Mouse (Mus musculus) 416B (cell line): ENCODE data around the gene Ramp2.
A peak's percentile ranks its signal among the peaks of the same experiment; 100 is the strongest.

ENCODE experiments used
- DNase-seq: peaks from one replicate; pipeline ENCODE4 v3.0.0; 2011; ENCODE audit warnings: low read depth

Ramp2 gene

DNA sequence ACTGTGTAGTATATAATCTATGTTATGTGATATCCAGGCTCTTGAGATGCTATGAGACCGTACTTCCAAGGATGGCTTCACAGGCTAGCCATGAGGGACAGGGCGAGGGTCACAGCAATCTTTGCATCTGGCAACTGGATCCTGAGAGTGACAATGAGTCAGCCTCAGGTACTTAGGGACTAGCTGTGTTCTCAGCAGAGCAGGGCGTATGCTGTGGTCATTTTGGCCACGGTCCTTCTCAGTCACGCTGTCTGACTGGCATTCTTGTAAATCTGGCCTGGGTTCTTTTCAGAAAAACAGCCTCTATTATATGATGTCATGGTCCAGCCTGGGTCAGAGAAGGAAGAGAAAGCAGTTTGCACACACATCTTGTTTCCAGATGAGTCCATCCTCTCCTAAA, 9.0 kb upstream of the Ramp2 start:
- DNase-seq = no peak

DNA sequence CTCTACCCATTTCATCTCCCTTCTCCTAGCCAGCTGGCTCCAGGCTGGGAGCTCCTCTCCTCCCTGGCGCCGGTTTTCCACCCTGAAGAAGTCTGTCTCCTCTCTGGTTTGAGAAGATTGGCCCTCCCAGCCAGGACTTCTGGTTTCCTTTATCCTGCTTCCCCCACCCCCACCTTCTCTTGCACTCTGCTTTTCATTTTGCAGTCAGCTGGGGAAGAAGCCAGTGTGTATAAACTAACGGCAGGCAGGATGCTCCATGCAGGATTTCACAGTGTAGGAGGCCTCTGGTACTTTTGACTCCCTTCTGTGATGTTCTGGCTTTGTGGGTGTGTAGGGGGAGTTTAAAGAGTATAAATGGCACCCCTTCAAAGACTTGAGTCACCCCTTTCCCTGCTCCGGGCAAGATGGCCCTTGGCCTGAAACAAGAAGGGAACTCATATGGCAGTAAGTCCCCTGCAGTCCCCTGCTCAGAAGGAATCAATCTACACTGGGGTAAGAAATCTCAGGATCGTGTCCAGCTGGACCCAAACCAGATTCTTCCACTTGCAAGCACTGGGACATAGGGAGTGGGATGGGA, 7.7 kb upstream of the Ramp2 start:
- no peak for DNase-seq

DNA sequence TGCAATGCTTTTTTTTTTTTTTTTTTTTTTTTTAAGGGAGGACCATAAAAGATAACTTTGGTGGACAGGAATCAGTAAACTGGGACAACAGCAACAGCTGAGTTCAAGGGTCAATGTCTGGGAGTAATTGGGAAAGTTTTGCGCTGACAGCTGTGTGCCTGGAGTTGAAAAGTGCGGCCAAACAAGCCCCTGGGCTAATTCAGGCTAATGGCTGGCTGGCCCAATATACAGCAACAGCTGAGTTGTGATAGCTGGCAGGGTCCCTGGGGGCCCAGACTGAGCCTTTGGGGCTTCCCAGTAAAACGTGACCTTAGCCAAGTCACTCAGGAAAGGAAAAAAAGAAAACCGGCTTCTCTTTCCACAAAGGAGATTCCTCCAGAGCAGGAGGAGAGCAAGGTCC, 757 bp upstream of the Ramp2 start:
- DNase-seq = no peak

DNA sequence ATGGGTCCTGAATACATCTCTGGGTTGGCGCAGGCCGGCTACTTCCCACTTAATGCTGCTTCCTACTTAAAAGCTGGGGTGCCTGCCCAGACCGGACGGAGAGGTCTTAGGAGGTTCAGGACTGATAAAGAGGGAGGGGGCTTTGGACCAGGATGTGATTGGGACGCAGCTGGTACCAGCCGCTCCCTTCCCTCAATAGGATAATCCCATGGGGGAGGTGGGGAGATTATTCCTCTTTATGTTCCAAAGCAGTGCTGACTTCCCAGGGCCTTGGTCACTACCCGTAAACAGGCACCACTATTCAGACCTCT, 829 bp downstream of the Ramp2 start:
- DNase-seq = no peak

DNA sequence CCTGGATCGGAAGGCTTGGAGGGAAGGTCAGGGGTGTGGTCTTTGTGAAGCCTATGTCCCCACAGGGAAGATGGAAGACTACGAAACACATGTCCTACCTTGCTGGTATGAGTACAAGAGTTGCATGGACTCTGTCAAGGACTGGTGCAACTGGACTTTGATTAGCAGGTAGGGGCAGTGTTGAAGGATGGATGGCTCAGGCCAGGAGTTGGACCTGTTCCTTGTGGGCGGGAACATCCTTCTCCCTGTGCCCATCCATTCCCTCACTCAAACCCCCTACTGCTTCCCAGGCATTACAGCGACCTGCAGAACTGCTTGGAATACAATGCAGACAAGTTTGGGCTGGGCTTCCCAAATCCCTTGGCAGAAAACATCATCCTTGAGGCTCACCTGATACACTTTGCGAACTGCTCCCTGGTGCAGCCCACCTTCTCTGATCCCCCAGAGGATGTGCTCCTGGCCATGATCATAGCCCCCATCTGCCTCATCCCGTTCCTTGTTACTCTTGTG, 1.7 kb downstream of the Ramp2 start:
- no peak for DNase-seq

DNA sequence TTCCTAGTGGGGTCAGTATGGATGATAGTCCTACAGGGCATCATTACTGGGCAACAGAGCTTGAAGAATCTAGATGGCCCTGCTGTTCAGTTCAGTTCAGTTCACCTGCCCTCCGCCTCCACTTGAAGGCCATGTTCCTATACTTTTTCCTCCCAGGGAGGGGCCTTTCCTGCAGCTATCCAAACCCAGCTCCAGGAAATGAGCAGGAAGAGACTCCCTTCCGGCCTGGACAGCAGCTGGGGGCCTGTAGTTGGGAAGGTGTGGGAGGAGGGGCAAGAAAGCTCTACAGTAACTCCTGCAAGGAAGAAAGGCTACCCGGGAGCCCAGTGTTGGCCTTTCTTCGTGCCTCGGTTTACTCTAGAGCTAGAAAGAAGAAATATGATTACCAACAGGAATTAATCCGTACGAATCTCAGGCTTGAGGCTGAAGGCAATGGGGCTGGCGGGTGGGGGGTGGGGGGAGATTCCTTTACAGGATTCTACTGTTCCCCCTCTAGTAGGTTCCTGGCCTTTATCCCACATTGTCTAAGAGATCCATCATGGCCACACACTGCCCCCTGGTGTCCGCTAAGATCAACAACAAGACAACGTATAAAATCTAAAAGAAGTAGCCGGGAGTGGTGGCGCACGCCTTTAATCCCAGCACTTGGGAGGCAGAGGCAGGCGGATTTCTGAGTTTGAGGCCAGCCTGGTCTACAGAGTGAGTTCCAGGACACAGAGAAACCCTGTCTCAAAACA, 2.6 kb downstream of the Ramp2 start:
- peak; percentile 86 for DNase-seq

DNA sequence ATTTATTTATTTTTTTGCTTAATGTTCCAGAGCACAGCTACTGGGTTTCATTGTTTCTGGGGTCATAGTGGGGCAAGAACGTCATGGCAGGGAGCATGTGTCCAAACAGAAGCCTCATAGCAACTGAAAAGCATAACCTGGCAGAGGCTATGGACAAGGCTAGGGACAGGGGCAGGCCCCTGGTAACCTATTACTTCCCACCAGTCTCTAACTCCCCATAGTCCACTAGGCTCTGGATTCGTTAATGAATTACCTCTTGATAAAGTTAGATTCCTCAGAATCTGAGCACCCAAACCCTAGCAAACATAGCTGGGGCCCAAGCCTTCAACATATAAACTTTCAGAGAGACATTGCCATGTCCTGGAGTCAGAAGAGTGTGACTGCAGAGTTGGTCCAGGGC, 5.2 kb downstream of the Ramp2 start:
- DNase-seq = no peak

DNA sequence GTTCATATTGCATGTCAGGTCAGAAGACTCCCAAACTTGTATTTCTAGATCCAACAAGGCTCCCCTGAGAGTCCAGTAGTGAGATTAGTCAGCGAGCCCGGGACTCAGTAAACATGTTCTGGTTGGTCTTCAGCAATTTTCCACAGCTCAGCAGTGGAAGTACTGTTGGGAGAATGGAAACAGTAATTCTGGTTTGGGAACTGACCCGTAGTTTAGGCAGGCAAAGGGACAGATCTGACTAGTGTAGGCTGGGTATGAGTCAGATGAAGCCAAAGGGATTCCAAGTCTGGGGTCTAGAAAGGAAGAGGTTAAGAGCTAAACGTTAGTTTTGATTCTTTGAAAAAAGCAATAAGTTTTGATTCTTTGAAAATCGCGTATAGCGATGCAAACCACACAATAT, 7.1 kb downstream of the Ramp2 start:
- DNase-seq = peak; percentile 58

DNA sequence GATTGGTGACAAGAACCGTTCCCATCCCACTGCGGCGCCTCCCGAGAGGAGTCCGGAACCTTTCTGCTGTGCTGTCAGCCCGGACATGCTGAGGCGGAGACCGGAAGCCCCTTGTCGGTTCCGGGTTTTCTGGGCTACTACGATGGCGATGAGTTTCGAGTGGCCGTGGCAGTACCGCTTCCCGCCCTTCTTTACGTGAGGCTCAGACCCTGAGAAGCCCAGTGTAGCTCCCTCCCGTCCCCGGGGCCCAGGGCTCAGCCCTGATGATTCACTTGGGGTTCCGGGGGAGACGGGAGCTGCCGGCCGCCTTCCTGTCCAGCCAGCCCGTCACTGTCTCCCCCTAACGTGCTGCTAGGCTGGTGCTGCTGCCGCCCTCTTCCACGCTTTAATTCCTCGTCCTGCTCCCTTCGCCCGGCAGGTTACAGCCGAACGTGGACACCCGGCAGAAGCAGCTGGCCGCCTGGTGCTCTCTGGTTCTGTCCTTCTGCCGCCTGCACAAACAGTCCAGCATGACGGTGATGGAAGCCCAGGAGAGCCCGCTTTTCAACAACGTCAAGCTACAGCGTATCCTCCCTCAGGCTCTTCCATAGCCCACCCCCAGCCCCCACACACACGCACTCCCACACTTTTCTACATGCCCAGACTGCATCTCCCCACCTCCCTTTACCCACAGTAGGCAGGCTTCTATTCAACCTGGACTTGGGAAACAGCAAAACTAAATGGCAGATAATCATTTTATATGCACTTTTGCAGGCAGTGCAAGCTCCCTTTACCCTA, 8.0 kb downstream of the Ramp2 start, which contains the start of gene Vps25:
Gene Vps25 (plus strand): TSS at position 95 of the 777 bp plus-strand sequence.
- DNase-seq = peak; percentile 90

DNA sequence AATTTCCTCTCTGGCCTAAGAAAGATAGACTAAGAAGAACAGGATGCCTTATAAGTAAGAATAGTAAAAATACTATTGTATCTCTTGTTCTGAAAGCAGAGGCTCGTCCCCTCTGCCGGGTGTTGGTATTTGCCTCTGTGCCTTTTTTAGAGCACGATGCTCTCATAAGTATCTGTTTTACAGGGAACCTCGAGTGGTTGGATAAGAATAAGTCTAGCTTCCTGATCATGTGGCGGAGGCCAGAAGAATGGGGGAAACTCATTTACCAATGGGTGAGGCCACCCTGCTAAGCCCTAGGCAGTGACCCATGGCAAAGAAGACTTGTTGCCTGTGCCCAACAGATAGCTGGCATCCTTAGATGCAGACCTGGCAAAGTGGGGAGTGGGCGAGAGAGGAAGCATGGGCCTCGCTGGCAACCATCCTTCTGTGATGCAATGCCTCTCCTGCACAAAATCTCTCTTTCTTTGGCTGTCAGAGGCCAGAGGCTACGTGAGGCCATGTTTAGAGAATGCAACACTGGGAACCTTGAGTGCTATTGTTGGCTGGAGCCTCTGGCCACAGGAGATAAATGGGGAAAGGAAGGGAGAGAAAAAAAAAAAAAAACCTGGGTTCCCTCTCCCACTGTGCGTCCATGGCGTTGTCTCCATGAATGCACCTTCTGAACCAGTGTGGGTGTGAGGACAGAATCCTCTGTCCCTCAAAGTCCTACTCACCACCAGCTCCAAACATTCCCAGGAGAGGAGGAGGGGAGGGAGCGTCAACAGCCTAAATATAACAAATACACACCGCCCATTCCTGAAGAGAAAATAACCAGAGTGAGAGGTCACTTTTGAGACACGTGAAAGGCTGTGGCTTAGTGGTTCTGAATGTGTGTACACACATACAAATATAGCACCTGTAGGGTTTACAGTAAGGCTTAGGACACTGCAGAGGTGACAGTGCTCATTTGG, 10.3 kb downstream of the Ramp2 start:
- DNase-seq = no peak

DNA sequence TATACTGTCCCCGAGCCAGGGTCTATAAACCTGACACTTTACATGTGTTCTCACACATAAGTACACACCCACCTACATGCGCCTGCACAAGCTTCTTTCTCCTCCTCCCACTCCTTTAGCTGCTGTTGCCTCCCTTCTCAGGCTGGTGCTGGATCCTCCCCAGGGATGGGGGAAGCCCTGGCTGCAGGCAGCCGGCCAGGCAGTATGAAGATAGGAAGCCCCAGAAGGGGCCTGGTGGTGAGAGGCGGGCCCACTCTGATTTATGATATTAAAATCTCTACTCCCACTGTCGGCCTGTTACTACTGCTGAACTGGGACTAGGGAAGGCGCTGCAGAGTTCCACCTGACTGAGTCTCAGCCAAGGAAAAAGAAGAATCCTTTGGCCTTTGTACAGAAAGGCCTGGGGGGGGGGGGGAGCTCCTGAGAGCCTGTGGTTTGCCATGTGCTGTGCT, 13.5 kb downstream of the Ramp2 start:
- no peak for DNase-seq

DNA sequence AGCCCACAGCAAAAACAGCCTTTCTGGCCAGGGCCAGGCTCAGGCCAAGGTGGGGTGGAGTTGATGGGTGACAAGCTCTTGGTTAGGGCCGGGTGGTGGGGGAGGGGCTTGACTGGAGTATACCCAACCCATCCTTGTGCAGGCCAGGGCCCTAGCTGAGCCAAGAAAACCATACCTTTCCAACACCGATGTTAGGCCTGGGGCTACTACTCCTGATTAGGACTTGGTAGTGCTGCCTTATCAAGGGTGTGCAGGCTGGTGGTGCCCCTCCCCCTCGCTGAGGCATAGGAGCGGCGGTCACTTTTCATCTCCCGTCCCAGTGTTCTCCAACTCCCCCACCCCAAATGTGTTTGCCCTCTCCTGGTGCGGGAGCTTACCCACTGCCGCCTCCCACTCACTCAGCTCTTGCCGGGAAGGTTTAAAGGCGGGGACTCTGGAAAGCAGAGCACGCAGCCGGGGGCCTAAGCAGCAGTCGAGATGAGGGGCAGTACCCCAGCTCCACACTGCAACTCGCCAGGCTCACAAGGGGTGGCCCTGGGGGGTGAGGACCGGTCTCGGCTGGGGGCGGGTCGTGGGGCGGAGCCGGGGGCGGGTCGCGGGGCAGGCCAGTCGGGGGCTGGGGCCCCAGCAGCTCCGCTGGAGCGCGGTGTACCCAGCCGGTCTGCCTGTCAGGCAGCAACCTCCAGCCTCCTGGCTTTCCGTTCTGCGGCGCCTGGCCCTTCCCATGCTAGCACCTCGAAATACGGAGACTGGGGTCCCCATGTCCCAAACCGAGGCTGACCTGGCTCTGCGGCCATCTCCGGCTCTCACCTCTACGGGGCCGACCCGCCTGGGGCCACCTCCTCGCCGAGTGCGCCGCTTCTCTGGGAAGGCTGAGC, 14.4 kb downstream of the Ramp2 start, which contains the start of gene Wnk4:
Gene Wnk4 (plus strand): TSS at position 620 of the 878 bp plus-strand sequence.
- peak; percentile 45 for DNase-seq

DNA sequence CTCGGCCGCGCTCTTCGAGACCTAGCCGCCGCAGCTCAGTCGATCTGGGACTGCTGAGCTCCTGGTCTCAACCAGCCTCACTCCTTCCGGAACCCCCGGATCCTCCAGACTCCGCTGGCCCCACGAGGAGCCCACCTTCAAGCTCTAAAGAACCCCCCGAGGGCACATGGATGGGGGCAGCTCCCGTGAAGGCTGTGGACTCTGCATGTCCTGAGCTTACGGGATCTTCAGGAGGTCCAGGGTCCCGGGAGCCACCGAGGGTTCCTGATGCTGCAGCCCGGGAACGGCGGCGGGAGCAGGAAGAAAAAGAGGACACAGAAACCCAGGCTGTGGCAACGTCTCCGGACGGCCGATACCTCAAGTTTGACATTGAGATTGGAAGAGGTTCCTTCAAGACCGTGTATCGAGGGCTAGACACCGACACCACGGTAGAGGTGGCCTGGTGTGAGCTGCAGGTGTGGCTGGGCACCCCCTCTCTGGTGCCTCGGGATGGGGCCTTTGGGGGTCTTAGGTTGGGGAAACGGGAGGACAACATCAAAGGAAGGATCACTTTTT, 15.1 kb downstream of the Ramp2 start:
- DNase-seq = no peak

DNA sequence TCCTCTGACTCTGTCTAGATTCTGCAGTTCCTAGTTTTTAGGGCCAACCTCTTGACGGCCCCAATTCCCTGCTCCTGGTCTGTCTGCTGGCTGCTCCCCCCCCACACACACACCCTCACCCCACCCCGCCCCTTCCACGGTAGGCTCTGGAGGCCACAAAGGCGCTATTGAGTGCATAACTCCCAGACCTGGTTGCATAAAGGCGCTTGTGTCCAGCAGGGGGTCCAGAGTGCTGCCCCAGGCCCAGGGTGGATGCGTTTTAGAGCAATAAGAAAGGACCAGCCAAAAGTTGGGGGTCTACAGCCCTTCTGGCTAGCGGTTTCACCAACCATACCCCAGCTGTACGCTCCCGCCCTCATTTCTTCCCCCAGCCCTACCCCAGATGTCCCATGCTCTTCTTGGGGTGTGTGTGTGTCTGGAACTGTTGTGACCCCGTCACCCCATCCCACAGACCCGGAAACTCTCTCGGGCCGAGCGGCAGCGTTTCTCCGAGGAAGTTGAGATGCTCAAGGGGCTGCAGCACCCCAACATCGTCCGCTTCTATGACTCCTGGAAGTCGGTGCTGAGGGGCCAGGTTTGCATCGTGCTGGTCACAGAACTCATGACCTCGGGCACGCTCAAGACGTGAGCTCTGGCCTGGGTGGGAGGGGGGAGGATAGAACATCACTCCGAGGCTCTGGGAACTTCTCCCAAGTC, 16.6 kb downstream of the Ramp2 start:
- no peak for DNase-seq

DNA sequence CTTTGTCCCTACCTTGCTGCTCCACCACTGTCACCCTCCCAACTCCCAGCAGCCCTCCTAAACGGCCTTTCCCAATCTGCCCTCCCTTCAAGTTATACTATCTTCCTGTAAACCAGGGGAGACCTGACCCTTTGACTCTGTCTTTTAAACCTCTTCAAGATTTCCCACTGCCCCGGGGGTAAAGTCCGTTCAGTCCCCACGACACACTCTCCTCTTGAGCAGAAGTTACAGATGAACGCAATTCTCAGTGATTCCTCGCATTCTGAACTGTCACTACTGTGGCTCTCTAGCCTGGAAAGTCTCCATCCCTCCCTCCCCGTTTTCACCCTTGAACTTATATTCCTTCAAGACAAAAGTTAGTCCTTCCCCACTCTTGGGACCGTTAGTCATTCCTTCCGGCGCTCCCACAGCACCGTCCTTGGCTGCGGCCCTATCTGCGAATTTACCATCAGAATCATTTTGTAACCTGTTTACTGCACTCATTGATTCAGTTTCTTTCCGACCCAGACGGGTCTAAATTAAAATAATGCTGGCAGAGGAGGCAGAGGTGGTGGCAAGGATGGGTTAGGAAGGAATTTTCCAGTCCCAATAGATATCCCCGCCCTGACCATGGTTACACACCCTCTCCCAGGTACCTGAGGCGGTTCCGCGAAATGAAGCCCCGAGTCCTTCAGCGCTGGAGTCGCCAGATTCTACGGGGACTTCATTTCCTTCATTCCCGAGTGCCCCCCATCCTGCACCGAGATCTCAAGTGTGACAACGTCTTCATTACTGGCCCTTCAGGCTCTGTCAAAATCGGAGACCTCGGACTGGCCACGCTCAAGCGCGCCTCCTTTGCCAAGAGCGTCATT, 17.5 kb downstream of the Ramp2 start:
- no peak for DNase-seq

DNA sequence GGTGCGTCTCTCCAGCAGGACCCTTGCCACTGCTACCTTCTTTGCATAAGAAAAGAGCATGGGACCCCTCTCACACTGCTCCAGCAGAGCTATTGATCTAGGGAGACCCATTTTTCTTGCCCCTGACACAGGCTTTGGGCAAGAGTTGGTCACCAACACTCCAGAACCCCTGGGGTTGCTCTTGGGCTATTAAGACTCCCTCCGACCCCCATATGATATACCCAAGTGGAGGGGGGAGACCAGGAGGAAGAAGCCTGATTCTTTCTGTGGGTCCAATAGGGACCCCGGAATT, 18.1 kb downstream of the Ramp2 start:
- DNase-seq = no peak

DNA sequence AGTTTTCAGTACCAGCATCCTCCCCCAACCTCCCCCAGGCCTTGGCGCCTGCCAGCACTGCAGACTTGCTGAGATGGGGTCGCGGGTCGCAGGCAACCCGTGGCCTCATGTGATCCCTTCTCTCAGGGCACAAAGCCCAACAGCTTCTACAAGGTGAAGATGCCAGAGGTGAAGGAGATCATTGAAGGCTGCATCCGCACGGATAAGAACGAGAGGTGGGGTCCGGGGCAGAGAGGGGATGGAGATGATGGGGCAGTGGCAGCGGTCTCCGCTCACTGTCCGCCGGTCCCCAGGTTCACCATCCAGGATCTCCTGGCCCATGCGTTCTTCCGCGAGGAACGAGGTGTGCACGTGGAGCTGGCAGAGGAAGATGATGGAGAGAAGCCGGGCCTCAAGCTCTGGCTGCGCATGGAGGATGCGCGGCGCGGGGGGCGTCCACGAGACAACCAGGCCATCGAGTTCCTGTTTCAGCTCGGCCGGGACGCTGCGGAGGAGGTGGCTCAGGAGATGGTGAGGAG, 19.2 kb downstream of the Ramp2 start:
- DNase-seq = no peak

DNA sequence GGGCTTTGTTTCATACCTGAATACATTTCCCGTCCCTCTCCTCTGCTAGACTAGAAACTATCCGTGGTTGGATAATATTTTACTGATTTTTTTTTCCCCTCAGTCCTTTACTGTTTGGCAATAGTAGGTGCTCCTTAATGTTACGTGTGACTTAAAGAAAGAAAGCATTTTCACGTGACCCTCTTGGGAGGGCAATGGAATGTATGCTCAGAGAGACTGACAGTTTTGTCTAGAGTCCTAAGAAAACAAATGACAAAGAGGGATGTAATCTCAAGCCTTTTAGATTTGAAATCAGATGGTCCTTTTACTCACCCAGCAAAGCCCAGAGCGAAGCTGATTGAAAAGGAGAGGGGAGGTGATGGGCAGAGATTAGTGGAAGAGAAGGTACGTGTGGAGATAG, 20.1 kb downstream of the Ramp2 start:
- DNase-seq = no peak

DNA sequence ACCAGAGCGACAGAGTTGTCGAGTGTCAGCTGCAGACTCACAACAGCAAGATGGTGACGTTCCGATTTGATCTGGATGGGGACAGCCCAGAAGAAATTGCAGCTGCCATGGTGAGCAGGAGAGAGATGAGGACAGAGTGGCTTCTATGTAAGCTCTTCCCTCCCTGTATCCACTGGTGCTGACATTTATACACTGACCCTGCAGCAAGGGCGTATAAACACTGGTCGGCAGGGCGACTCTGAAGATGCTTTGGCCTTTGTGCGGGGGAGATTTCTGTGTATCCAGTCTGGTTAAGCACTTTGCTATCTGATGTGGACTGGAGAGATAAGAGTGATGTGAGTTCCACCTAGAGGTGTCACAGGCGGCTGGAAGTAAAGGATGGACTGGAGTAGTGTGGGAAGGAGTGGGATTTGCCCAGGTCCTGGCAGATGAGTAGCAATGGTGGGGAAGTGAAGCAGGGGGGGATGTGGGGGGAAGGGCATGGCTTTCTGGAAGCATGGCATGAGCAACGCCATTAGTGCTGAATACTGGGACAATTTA, 23.8 kb downstream of the Ramp2 start:
- peak; percentile 41 for DNase-seq
